Mouse (Mus musculus) kidney, adult 18-20 months (tissue): ENCODE measurements at regions not wholly inside any gene's neighbourhood (a gene's known extent, or its start where the extent isn't known, plus 50 kb on each side); places are given as distances from the start of the nearest gene placed in this dataset.

Experiments
- DNase-seq: peaks from one replicate; pipeline ENCODE4 v3.0.0; 2021

GRCm38 (mm10) chr5:84934369-84934768 lies 517.2 kb upstream of the Epha5 start:
- no peak for DNase-seq

GRCm38 (mm10) chr5:84917631-84918292 lies 500.6 kb upstream of the Epha5 start:
- DNase-seq, result no peak

GRCm38 (mm10) chr5:84901669-84902068 lies 484.5 kb upstream of the Epha5 start:
- DNase-seq, result no peak

GRCm38 (mm10) chr5:84897535-84897934 lies 480.4 kb upstream of the Epha5 start:
- DNase-seq, result no peak

DNA sequence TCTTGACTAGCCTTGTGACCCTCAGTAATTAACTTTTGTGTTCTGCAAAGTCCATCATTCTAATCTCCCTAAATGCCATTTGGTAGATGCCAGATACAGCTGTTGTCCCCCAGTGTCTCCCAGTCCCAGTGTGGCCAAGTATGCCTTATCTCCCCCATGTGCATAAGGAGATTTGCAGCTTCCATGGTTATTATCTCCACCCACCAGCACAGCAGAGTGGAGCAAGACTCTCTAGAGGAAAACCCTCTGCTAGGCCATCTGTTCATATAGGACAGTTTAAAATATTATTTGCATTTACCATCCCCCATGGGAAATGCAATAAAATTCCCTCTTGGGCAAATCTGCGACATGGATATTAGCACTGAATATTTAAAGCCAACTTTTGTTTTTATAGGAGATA lies 436.4 kb upstream of the Epha5 start:
- no peak for DNase-seq

GRCm38 (mm10) chr5:84849175-84849574 lies 432.0 kb upstream of the Epha5 start:
- no peak for DNase-seq

DNA sequence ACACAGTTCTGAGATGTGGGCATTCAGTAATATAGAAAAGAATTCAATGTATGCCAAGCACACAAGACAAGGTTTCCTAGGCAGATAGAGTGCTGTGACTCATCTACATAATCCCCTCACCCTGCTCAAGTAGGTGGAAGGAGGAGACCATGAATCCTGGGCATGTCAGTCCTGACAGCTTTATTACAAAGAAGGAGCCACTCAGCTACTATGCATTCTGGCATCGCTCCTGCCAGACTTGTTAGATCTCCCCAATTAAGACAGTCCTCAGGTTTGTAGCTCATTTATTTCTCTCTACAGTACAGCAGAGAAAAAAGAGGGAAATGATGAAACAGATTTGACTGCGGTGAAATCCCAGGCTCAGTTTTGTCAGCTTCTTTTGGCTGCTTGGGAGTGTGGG lies 431.6 kb upstream of the Epha5 start:
- no peak for DNase-seq

- no peak for DNase-seq
These were observed 394.3 kb upstream of the Epha5 start for GRCm38 (mm10) chr5:84811460-84811859.

DNA sequence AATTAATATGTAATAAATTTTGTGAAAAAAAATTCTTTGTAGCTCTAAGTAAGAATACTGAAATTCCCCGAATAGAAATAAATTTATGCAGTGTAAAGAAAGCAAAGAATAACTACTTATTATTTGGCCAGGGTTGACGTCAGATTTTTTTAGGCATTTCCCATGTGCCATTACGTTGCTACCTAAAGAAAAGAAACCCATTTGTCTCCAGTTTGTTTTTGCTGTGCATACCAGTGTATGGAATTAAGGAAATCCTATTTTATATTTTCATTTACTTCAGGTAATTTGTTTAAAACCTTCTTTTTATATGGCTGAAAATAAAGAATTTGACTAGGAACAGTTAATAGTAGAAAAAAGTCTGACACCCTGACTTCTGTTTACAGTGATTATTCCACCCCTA lies 393.7 kb upstream of the Epha5 start:
- DNase-seq, result no peak

- DNase-seq, result no peak
These were observed 345.4 kb upstream of the Epha5 start for GRCm38 (mm10) chr5:84762618-84763017.

- no peak for DNase-seq
These were observed 334.9 kb upstream of the Epha5 start for GRCm38 (mm10) chr5:84752053-84752452.

- peak; percentile 59 for DNase-seq
These were observed 288.3 kb upstream of the Epha5 start for GRCm38 (mm10) chr5:84705436-84705835.

DNA sequence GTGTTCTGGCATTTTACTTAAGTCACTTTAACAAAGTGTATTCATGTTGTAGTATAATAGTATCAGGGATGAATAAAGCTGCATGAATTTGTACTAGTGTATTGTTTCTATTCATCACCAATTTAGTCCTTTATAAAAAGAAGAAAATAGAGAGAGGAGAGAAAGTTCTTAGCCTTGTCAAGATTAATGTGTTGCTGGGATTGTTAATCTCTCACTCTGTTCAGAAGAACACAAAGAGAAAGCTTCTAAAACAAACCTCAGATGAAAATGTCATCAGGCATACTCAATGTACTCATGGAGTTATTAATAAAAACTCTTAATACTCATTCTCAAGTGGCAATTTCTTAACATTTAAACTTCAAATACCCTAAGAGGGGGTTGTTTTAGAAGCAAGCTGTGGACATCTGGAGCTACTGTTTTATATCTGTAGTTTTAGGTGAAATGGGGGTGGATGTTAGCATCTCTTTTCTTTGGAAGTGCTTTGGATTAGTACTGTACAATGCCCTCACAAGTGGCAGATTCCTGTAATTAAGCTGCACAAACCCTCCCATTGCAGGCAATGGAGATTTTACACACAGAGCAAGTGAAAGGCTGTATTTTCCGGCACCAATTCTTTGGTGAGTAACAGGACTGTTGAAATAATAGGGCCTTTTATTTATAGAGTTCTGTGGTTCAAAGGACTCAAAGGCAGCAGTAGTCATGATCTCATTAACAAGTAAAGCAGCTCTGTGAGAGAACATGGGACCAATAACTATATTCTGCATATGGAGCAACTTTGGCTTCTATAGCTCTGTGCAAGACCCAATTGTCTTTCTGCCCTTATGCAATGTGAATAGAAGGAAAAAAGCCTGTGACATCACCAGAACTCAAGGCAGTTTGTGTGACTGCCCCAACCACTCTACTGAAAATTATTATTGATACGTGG lies 273.4 kb upstream of the Epha5 start:
- no peak for DNase-seq

DNA sequence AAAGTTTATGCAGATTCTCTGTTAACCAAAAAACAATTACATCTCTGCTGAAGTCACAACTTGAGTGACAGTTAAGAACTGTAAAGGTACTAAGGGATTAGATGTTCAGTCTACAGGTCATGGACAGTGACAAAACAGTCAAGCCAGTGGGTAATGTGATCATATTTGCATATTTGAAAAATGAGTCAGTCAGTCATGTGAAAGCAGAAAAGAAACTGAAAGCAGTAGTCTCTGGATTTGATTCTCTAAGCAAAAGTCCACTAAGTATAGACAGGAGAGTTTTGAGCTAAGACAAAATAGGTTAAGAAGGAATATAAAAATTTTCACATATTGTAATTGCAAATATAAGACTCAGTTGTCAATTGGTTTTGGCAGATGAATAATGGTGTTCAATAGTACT lies 270.4 kb upstream of the Epha5 start:
- no peak for DNase-seq

GRCm38 (mm10) chr5:84655171-84655570 lies 238.0 kb upstream of the Epha5 start:
- DNase-seq, result no peak

DNA sequence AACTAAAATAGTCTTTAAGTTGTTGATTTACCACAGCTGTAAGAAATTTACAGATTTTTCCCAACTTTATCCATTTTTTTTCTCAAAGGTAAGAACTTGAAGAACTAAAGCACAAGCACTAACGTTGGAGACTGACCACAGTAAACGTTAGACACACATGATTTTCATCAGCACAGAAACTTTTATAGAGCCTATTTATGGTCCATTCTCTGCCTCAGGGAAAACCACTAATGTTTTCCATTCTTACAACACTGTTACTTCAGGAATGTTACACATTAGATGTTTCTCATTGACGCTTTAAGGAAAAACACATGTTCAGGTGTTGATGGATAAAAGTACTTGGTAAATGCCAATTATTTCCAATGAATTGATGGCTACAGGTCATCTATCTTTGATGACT lies 218.3 kb upstream of the Epha5 start:
- no peak for DNase-seq

DNA sequence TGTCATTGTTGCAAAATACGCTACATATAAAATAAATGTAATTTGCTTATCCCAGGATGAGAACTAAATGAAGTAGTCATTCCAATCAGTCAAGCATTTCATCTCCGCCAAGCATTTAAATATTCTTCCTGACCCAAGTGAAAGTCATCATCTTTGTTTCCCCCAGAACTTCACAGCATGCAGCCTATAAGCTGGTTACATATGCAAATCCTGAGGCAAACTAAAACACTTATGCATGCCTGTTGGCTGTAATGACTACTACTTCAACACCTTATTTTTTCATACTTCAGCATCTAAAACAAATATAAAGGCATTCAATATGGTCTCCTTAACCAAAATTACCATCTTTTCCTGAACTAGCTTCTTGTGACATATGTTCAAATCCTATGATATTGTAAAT lies 215.7 kb upstream of the Epha5 start:
- DNase-seq, result no peak

GRCm38 (mm10) chr5:84618194-84618593 lies 201.0 kb upstream of the Epha5 start:
- no peak for DNase-seq

DNA sequence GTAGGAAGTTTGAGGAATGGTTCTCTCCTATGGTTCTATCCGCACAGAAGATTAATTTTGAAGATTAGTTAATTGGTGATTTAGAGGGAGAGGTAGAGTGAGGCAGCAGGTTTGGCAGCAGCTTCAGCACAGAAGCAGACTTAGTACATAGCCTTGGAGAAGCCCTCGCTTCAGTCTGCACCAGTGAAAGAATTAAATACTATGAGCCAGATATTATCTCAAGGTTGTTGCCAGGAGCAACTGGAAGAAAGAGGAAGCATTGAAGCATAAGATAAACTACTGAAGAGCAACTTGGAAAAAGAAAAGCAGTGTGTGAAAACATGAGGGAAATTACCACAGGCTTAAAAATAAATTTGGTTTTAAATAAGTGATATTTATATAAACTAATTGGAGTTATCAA lies 191.5 kb upstream of the Epha5 start:
- DNase-seq, result no peak

- no peak for DNase-seq
These were observed 148.2 kb upstream of the Epha5 start for GRCm38 (mm10) chr5:84565311-84565946.

GRCm38 (mm10) chr5:84519836-84520235 lies 102.7 kb upstream of the Epha5 start:
- no peak for DNase-seq

DNA sequence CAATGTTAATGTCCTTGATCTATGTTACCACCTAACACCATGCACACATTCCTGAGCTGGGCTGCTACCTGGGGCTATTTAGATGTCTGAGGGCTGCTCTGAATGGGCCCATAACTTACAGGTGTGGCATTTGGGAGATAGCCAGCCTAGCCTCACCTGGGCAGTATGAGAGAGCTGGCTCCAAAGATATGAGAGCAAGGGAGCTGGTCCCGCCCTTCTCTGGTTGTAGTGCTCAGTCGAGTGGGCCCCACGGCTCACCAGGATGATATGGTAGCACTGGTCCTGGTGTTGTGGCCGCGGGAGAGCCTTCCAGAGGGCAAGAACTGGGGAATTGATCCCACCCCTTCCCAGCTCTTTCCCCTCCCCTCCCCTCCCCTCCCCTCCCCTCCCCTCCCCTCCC lies 93.0 kb upstream of the Epha5 start:
- DNase-seq, result no peak

DNA sequence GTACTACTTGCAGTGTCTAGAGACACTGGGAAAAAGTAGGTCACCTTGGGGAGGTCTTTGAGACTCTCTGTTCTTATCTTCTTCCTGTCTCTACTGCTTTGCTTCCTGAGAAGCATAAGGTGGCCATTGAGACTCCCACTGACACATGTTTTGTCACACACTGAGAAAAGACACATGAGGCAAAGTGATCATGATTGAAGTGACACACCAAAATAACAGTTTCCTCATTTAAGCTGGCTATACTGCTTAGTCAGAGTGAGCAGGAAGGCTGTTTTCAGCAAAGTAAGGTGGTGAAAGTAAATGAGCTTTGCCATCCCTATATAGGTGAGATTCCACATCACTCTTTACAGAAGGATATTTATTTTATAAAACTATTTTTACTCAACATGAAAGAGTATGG lies 63.8 kb upstream of the Epha5 start:
- no peak for DNase-seq
